Mouse (Mus musculus): Measurements from ENCODE around the gene Prkar1a. TPM values are rescaled to one million over a fixed set of nuclear protein-coding genes. Genes with fewer than 3 reads are reported as not detected.

Prkar1a gene
- total and polyA plus RNA-seq, 2 experiments from 2014 or later: 231 to 473 TPM

DNA sequence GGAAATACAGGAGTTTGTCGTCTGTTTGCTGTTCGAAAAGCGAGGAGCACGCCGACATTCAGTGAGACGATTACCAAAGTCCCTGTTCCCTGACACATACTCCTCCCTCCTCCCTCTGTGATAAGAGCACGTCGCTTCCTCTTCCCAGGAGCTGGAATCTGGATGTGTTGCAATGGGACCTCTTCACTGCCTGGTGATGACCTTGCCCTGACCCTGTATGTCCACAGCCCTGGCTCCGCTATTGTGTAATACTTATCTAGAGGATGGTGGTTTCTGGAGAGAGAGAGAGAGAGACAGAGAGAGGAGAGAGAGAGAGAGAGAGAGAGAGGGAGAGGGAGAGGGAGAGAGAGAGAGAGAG, 56.8 kb downstream of the Prkar1a start:
- no peak overlapping the region for H3K27ac ChIP-seq (ENCODE audit: low read depth, low read length)
- H3K36me3 ChIP-seq (ENCODE audit: insufficient read depth, low read length): no peaks in the 10 kb centered on the region
- DNase-seq (ENCODE audit: low spot score) (no peak), ATAC-seq (ENCODE audit: low FRiP score) (no peak)
- H3K4me2 ChIP-seq (ENCODE audit: low read depth, low read length, poor library complexity, severe bottlenecking): no peak overlapping the region
- WGBS: 78% methylated on average over 9 of the region's 9 CpGs
- H3K9ac ChIP-seq (replicated peaks; ENCODE audit: low read length, poor library complexity, severe bottlenecking): no peak overlapping the region
- TF ChIP-seq CTCF (IDR thresholded peaks at IDR 0.05): no peak
- H3K4me3 ChIP-seq (ENCODE audit: low read depth, low read length): no peak overlapping the region
- H3K4me1 ChIP-seq (ENCODE audit: insufficient read depth, low read length): no peaks in the 10 kb centered on the region
- no peaks in the 10 kb centered on the region for H3K27me3 ChIP-seq (ENCODE audit: insufficient read depth, low read length)
- H3K9me3 ChIP-seq (ENCODE audit: low read length): no peaks in the 10 kb centered on the region

DNA sequence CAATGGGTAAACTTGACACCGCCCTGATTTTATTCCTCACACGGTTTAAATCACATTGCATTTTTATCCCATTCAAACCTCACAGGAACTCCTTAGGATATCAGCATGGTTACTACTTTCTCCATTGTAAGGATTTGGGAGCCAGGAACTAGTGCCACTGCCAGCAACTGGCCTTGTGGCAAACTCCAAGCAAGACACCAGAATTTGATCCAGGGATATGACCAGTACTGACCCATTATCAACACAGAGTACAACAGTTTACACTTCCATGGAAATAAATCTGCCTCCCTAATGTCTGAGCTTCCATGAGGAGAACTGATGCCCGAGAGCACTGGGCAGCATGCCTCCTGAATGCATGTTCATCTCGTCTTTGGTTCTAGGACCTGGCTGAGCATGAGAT, 57.4 kb downstream of the Prkar1a start:
- H3K4me1 ChIP-seq (ENCODE audit: insufficient read depth, low read length): no peaks in the 10 kb centered on the region

DNA sequence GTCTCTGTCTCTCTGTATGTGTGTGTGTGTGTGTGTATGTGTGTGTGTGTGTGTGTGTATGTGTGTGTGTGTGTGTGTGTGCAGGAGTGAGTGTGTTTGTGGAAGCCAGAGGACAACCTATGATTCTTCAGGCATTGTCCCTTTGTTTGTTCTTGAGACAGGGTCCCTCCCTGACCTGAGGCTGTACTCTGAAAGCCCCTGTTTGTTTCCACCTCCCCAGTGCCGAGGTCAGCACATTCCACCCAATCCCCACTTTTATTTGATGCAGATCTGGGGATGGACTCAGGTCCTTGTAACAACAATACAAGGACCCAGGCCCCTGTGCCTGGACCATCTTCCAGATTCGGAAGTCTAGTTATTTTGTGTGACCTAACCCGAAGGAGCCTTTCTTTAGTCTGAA, 58.2 kb downstream of the Prkar1a start:
- no peaks in the 10 kb centered on the region for H3K9me3 ChIP-seq (ENCODE audit: low read length)
- H3K27me3 ChIP-seq (ENCODE audit: insufficient read depth, low read length): no peaks in the 10 kb centered on the region
- H3K4me1 ChIP-seq (ENCODE audit: insufficient read depth, low read length): no peaks in the 10 kb centered on the region
- no peak for TF ChIP-seq CTCF (IDR thresholded peaks at IDR 0.05)
- WGBS: 80% methylated on average over 3 of the region's 3 CpGs
- DNase-seq (ENCODE audit: low spot score): no peak
- ATAC-seq (ENCODE audit: low FRiP score): no peak
- H3K36me3 ChIP-seq (ENCODE audit: insufficient read depth, low read length): no peaks in the 10 kb centered on the region
- no peak overlapping the region for H3K27ac ChIP-seq (ENCODE audit: low read depth, low read length)
- no peak overlapping the region for H3K4me3 ChIP-seq (ENCODE audit: low read depth, low read length)
- H3K9ac ChIP-seq (replicated peaks; ENCODE audit: low read length, poor library complexity, severe bottlenecking): no peak overlapping the region
- H3K4me2 ChIP-seq (ENCODE audit: low read depth, low read length, poor library complexity, severe bottlenecking): no peak overlapping the region

More for the DNA sequence above, 57.4 kb downstream of the Prkar1a start:
- H3K27me3 ChIP-seq (ENCODE audit: insufficient read depth, low read length): no peaks in the 10 kb centered on the region
- DNase-seq (ENCODE audit: low spot score) (no peak), ATAC-seq (ENCODE audit: low FRiP score) (no peak)
- H3K9me3 ChIP-seq (ENCODE audit: low read length): no peaks in the 10 kb centered on the region
- H3K27ac ChIP-seq (ENCODE audit: low read depth, low read length): no peak overlapping the region
- H3K9ac ChIP-seq (replicated peaks; ENCODE audit: low read length, poor library complexity, severe bottlenecking): no peak overlapping the region
- H3K4me3 ChIP-seq (ENCODE audit: low read depth, low read length): no peak overlapping the region
- no peaks in the 10 kb centered on the region for H3K36me3 ChIP-seq (ENCODE audit: insufficient read depth, low read length)
- TF ChIP-seq CTCF (IDR thresholded peaks at IDR 0.05): no peak
- H3K4me2 ChIP-seq (ENCODE audit: low read depth, low read length, poor library complexity, severe bottlenecking): no peak overlapping the region
- 80% methylated on average over 4 of the region's 4 CpGs for WGBS

DNA sequence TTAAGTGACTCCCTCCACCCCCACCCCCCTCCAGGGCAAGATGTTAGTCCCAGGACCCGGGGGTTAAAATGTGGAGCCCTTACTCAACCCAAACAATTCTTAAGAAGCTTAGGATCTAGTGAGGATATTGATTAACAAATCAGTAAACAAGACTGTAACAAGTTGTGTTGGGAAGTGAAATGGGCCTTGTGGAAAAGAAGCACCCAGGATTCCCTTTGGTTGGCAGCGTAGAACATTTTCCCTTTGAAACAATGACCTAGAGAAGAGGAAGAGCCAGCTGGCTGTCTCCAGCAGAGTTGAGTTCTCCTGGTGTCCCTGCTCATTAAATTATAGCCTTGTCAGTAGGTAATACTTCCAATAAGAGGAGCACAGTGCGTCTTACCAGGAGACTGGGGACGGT, 59.6 kb downstream of the Prkar1a start:
- Histone ChIP-seq H3K36me3 (ENCODE audit: insufficient read depth, low read length) (no peaks in the 10 kb centered on the region), H3K9ac (replicated peaks; ENCODE audit: low read length, poor library complexity, severe bottlenecking) (no peak overlapping the region), H3K4me1 (ENCODE audit: insufficient read depth, low read length) (no peaks in the 10 kb centered on the region), H3K4me2 (ENCODE audit: low read depth, low read length, poor library complexity, severe bottlenecking) (no peak overlapping the region), H3K9me3 (ENCODE audit: low read length) (no peaks in the 10 kb centered on the region), H3K4me3 (ENCODE audit: low read depth, low read length) (no peak overlapping the region), H3K27me3 (ENCODE audit: insufficient read depth, low read length) (no peaks in the 10 kb centered on the region), H3K27ac (ENCODE audit: low read depth, low read length) (no peak overlapping the region)
- no peak for DNase-seq (ENCODE audit: low spot score)
- ATAC-seq (ENCODE audit: low FRiP score): no peak
- no peak for TF ChIP-seq CTCF (IDR thresholded peaks at IDR 0.05)
- WGBS: 93% methylated on average over 4 of the region's 4 CpGs

DNA sequence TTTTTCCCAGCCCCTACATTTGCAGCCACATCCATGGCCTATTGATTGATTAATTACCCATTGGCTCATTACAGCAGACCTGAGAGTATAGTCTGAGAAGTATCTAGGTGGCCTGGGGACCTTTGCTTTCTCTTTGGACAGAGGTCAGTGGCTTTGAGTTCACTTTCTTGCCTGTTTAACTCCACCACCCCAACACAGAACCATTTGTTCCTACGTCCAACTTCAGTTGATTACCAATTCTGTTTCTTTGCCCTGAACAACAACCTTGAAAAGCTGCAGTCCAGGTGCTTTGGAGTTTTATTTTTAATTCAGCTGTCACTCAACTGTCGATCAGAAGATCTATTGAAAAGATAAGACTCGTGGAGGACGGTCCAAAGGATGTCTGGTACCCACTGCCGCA, 60.3 kb downstream of the Prkar1a start:
- WGBS: 84% methylated on average over 5 of the region's 5 CpGs
- ATAC-seq (ENCODE audit: low FRiP score) (no peak), DNase-seq (ENCODE audit: low spot score) (no peak)
- Histone ChIP-seq H3K4me1 (ENCODE audit: insufficient read depth, low read length) (no peaks in the 10 kb centered on the region), H3K4me2 (ENCODE audit: low read depth, low read length, poor library complexity, severe bottlenecking) (no peak overlapping the region), H3K27ac (ENCODE audit: low read depth, low read length) (no peak overlapping the region), H3K27me3 (ENCODE audit: insufficient read depth, low read length) (no peaks in the 10 kb centered on the region), H3K9ac (replicated peaks; ENCODE audit: low read length, poor library complexity, severe bottlenecking) (no peak overlapping the region), H3K36me3 (ENCODE audit: insufficient read depth, low read length) (no peaks in the 10 kb centered on the region), H3K4me3 (ENCODE audit: low read depth, low read length) (no peak overlapping the region), H3K9me3 (ENCODE audit: low read length) (no peaks in the 10 kb centered on the region)
- TF ChIP-seq CTCF (IDR thresholded peaks at IDR 0.05): no peak

DNA sequence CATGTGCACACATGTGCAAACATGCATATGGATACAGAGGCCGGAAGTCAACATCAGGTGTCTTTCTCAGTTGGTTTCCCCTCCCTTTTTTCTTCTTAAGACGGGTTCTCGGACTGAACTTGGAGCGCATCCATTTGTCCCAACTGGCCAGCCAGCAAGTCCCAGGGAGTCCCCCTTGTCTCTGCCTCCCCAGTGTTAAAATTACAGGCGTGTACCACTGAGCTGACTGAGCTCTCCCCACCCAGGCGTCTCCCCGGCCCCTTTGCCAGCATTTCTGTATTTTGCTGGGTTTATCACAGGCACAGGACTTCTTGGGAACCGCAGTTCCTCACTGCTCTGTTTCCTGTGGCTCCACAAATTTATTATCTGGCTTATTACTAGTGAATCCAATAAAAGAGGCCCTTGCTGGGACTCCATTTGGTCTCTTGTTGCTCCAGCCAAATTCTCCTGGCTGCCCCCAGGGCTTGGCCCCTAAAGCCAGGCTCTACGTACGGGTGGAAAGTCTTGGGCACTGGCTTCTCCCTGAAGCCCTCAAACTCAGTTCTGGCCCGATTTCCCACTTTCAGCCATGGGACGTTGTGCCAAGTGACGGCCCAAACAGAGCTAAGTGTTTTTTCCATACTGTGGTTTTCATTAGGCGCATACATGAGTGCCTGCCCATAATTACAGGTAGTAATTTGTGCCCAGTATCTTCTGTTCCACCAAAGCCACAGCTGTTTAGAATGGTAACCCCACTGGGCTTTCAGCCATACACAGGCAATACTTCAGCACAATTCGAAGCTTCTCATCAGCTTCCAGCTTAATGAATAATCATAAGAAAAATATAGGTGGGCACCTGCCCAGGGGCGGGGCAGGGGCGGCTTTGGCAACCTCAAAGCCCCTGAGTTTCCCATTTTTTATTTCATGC, 65.4 kb downstream of the Prkar1a start:
- Histone ChIP-seq H3K4me1 (ENCODE audit: insufficient read depth, low read length) (no peaks in the 10 kb centered on the region), H3K36me3 (ENCODE audit: insufficient read depth, low read length) (no peaks in the 10 kb centered on the region), H3K27ac (ENCODE audit: low read depth, low read length) (no peak overlapping the region), H3K4me3 (ENCODE audit: low read depth, low read length) (no peak overlapping the region), H3K9me3 (ENCODE audit: low read length) (no peaks in the 10 kb centered on the region), H3K4me2 (ENCODE audit: low read depth, low read length, poor library complexity, severe bottlenecking) (no peak overlapping the region), H3K9ac (replicated peaks; ENCODE audit: low read length, poor library complexity, severe bottlenecking) (no peak overlapping the region), H3K27me3 (ENCODE audit: insufficient read depth, low read length) (no peaks in the 10 kb centered on the region)
- no peak for TF ChIP-seq CTCF (IDR thresholded peaks at IDR 0.05)
- no peak for ATAC-seq (ENCODE audit: low FRiP score)
- no peak for DNase-seq (ENCODE audit: low spot score)
- 84% methylated on average over 17 of the region's 17 CpGs for WGBS
